Mouse (Mus musculus) heart, postnatal 0 days (tissue): ENCODE measurements at regions not wholly inside any gene's neighbourhood (a gene's known extent, or its start where the extent isn't known, plus 50 kb on each side); places are given as distances from the start of the nearest gene placed in this dataset. TPM values are rescaled to one million over a fixed set of nuclear protein-coding genes. Genes with fewer than 3 reads are reported as not detected.

Experiments used
- ATAC-seq: fragments of 200-750 bp; cut with Nextera tagmentation; 2 replicates; pipeline ENCODE4 v1.8.0; 2017; ENCODE audit warnings: low read depth, moderate number of reproducible peaks, moderate library complexity; ENCODE audit not compliant: insufficient read depth
- DNase-seq: peaks from one replicate; pipeline ENCODE4 v3.0.0-alpha.2; 2016; ENCODE audit warnings: low spot score
- H3K27ac ChIP-seq: fragments of 300-500 bp; sonication (generic); 2 replicates; pipeline ENCODE4 v1.5.1; 2014; ENCODE audit warnings: low read depth, mild to moderate bottlenecking
- H3K27me3 ChIP-seq: fragments of 300-500 bp; sonication (generic); 2 replicates; pipeline ENCODE4 v1.6.1; 2014; ENCODE audit warnings: low read length, mixed read lengths; ENCODE audit not compliant: control insufficient read depth, insufficient read depth
- H3K36me3 ChIP-seq: fragments of 300-500 bp; sonication (generic); replicated peaks from 2 replicates; pipeline ENCODE4 v1.6.1; 2014; ENCODE audit warnings: low read length, mixed read lengths; ENCODE audit not compliant: control insufficient read depth, insufficient read depth
- H3K4me1 ChIP-seq: fragments of 300-500 bp; sonication (generic); 2 replicates; pipeline ENCODE4 v1.6.1; 2014; ENCODE audit warnings: antibody characterized with exemption; ENCODE audit not compliant: control insufficient read depth, insufficient read depth
- H3K4me2 ChIP-seq: fragments of 300-500 bp; sonication (generic); 2 replicates; pipeline ENCODE4 v1.6.1; 2014; ENCODE audit warnings: low read depth, mild to moderate bottlenecking, low read length, moderate library complexity
- H3K4me3 ChIP-seq: fragments of 300-500 bp; sonication (generic); 2 replicates; pipeline ENCODE4 v1.5.1; 2014; ENCODE audit warnings: low read depth, low read length
- H3K9ac ChIP-seq: fragments of 300-500 bp; sonication (generic); replicated peaks from 2 replicates; pipeline ENCODE4 v1.6.1; 2014; ENCODE audit warnings: low read depth, low read length, mixed read lengths
- H3K9me3 ChIP-seq: fragments of 300-500 bp; sonication (generic); replicated peaks from 2 replicates; pipeline ENCODE4 v1.6.1; 2016; ENCODE audit warnings: low read length; ENCODE audit not compliant: control insufficient read depth
- CTCF ChIP-seq: IDR thresholded peaks from 2 replicates; pipeline ENCODE4 v1.5.1; 2016; ENCODE audit warnings: antibody characterized with exemption, control low read depth, low read depth
- EP300 ChIP-seq: IDR thresholded peaks from 2 replicates; pipeline ENCODE4 v1.6.1; 2016; ENCODE audit warnings: antibody characterized with exemption, low read depth
- WGBS: fragments of 180-500 bp; shearing (Covaris S2); extraction: QIAGEN DNeasy Blood & Tissue Kit; methylation state at CpG from one replicate; pipeline ENCODE4 v1.1.7; 2014; 5-methylcytosine and 5-hydroxymethylcytosine counted together
- microRNA-seq: library from miRNA; unstranded; fragments of <30 nt; microRNA quantifications from one replicate; pipeline ENCODE4, GENCODE M21; 2016

DNA sequence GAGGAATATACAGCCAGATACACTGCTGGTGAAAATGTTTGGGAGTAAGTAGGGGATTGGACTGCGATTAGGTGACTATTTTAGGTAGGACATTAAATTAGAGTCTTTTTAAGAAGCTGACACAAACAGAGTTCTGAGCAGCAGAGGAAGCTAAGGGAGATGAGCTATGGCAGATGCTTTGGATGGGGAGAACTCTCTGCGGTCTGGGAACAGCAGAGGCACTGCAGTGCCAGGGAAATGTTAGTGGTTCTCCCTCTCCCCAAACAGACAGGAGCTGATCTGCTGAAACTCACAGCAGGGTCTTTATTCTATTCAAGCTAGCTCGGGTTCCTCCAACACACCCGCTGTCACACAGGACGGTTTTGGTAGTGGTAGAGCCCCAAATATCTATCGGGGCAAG lies 110.7 kb upstream of the Gm10131 start:
- Histone ChIP-seq H3K9me3 (no peaks in the 10 kb centered on the region), H3K36me3 (no peaks in the 10 kb centered on the region), H3K9ac (no peak overlapping the region), H3K4me3 (no peak overlapping the region), H3K27ac (no peak overlapping the region), H3K4me1 (no peaks in the 10 kb centered on the region), H3K4me2 (no peak overlapping the region), H3K27me3 (no peaks in the 10 kb centered on the region)
- TF ChIP-seq CTCF (no peak), EP300 (no peak)
- ATAC-seq (no peak), DNase-seq (no peak)
- WGBS, result 81% methylated on average over 6 of the region's 6 CpGs

Small RNAs in the stretch of these regions (microRNA-seq; reads per million reads assigned to microRNA genes)
- not detected for gene Gm23177
